Mouse (Mus musculus): Measurements from ENCODE around the gene 2410141K09Rik. TPM values are rescaled to one million over a fixed set of nuclear protein-coding genes. Genes with fewer than 3 reads are reported as not detected.
"Not testable (repeated sequence)": the region's sequence is repeated elsewhere in the genome, so short reads cannot be mapped to it uniquely, and the experiment has no call there.

2410141K09Rik gene
- polyA plus RNA-seq (2012; fragmentation: generic; extraction: Trizol) = not detected

GRCm38 (mm10) chr13:66441018-66441417 is at the start of gene 2410141K09Rik:
Gene 2410141K09Rik (minus strand): TSS chr13:66441118.
- H3ac ChIP-seq (ENCODE audit: control insufficient read depth, insufficient read length); H3K4me3 ChIP-seq; H3K27me3 ChIP-seq (ENCODE audit: control insufficient read depth, insufficient read depth, insufficient read length); H3K4me2 ChIP-seq (ENCODE audit: low read depth); H3K79me2 ChIP-seq (ENCODE audit: control insufficient read depth, insufficient read depth); H3K36me3 ChIP-seq (ENCODE audit: control insufficient read depth, insufficient read depth): not testable (repeated sequence)

DNA sequence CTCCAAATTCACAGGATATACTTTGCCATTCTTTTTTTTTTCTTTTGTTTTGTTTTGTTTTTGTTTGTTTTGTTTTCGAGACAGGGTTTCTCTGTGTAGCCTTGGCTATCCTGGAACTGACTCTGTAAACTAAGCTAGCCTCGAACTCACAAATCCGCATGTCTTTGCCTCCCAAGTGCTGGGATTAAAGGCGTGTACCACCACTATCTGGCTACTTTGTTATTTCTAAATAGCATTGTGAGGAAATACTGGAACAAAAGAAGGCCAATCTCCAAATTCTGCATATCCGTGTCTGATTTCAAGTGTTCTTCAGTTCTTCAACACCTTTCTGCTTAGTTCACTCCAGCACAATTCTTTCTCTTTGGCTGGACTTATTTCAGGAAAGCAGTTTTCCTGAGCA is 14.1 kb downstream of the 2410141K09Rik start:
- H3ac ChIP-seq (ENCODE audit: control insufficient read depth, insufficient read length); H3K79me2 ChIP-seq (ENCODE audit: control insufficient read depth, insufficient read depth); H3K27me3 ChIP-seq (ENCODE audit: control insufficient read depth, insufficient read depth, insufficient read length); H3K4me3 ChIP-seq; H3K36me3 ChIP-seq (ENCODE audit: control insufficient read depth, insufficient read depth); H3K4me2 ChIP-seq (ENCODE audit: low read depth): not testable (repeated sequence)

DNA sequence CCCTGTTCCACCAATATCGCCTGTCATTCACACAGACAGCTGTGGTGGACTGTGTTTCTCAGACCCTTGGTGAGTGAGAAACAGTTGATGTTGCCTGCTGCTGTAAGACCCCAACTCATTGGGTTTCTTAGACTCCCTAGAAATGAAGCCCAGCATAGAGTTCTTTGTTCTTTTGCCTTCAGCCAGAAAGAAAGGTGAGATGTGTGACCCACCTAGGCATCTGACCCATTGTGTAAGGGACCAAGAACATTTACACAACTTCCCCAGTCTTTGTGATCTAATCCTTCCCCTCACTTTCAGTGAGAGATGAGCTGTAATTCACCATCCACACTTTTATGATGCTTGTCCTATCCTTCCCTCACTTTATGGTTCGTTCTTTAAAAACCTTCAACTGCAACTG is 26.0 kb downstream of the 2410141K09Rik start:
- not testable (repeated sequence) for H3K4me2 ChIP-seq (ENCODE audit: low read depth); H3K4me3 ChIP-seq; H3K79me2 ChIP-seq (ENCODE audit: control insufficient read depth, insufficient read depth); H3K36me3 ChIP-seq (ENCODE audit: control insufficient read depth, insufficient read depth); H3ac ChIP-seq (ENCODE audit: control insufficient read depth, insufficient read length); H3K27me3 ChIP-seq (ENCODE audit: control insufficient read depth, insufficient read depth, insufficient read length)

Other genes starting within 250 kb of the 2410141K09Rik start
- not detected for gene Gm10772, start 213.5 kb downstream of the 2410141K09Rik start, polyA plus RNA-seq (2012; fragmentation: generic; extraction: Trizol)